Mouse (Mus musculus) adrenal gland, postnatal 4 days (tissue): Measurements from ENCODE around the gene Rtn4rl2. TPM values are rescaled to one million over a fixed set of nuclear protein-coding genes. Genes with fewer than 3 reads are reported as not detected.
A peak's percentile ranks its signal among the peaks of the same experiment; 100 is the strongest.
"Not testable (repeated sequence)": the region's sequence is repeated elsewhere in the genome, so short reads cannot be mapped to it uniquely, and the experiment has no call there.

ENCODE experiments used
- DNase-seq, 2 experiments: peaks; one replicate each; pipeline ENCODE4 v3.0.0; 2021 to 2022; ENCODE audit warnings: low spot score in 2 of 2, mixed read lengths in 2 of 2
- long read RNA-seq, 2 experiments: library from polyadenylated mRNA; stranded (forward); transcript quantifications; one replicate each; pipeline ENCODE4 v2.0.0; 2021
- total RNA-seq, 2 experiments: library from RNA; stranded (reverse); gene quantifications; 2 replicates each; pipeline ENCODE4 v1.2.3; 2021

The Rtn4rl2 gene
- 1 to 10 TPM; 2.2 to 3.4 TPM for total RNA-seq
- long read RNA-seq, experiment 1, transcript Rtn4rl2-203 (3 exons, 1,303 nt), result major isoform, 8 of 8 reads
- long read RNA-seq, experiment 1, partial matches to known transcripts, result 0 of 8 reads
- long read RNA-seq, experiment 1, other reads (novel, unspliced or antisense), result 0 of 8 reads
- long read RNA-seq, experiment 2, partial matches to known transcripts, result 0 of 4 reads
- long read RNA-seq, experiment 2, other reads (novel, unspliced or antisense), result 1 of 4 reads

DNA sequence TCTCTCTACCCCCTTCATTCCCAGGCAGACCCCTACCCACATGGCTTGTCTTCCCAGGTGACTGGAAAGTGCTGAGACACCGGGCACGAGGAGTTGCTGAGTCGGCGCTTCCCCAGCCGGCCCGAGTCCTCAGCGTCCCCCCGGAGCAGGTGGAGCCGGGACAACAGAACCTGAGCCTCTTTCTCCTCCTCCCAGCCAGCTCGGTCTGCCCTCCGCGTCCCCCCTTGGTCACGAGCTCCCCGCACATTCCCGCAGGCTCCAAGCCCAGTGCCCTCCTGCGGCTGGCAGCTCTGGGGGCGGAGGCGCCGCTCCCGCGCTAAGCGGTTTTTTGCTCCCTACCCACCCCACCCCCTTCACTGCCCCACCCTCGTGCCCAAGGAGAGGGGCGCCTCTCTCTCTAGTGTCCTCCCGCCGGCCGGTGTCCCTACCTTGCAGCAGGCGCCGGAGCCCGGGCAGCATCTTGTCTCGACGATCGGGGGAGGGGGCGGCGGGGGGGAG is at the start of gene Rtn4rl2:
Rtn4rl2 (minus strand) TSS at position 477 of the 498 bp plus-strand sequence.
- DNase-seq, result no peak

DNA sequence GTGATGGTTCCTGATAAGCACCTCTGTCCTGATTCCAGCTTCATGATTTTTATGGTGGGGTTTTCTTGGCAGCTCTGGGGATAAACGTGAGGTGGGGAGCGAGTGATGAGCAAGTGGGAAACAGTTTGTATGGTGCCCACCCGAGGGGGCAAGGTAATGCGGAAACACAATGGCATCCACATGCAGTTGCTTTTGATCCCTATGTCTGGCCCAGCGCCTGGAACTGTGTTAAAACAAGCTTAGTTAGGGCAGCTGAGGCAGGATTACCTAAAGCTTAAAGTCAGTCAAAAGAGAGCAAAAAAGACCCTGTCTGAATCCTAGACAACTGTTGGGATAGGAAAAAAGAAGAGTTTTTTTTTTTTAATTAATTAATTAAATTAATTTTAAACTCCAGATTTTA is 48.6 kb upstream of the Rtn4rl2 start:
- no peak for DNase-seq

DNA sequence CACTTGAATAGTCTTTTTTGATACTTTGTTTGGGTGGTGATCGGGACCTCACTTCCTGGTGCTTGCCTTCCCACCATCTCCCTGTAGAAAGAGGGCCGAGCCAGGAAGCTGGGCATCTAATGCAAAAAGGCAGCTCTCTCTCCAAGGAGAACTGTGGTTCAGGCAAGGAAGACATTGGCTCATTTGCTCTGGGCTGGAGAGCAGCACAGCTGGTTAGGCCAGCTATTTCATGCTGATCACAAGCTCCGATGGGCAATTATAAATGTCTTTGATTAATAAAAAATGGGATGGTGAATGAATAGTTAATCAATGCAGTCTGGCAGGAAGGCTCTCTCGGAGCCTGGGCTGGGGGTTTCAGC is 48.1 kb upstream of the Rtn4rl2 start:
- DNase-seq, result no peak

DNA sequence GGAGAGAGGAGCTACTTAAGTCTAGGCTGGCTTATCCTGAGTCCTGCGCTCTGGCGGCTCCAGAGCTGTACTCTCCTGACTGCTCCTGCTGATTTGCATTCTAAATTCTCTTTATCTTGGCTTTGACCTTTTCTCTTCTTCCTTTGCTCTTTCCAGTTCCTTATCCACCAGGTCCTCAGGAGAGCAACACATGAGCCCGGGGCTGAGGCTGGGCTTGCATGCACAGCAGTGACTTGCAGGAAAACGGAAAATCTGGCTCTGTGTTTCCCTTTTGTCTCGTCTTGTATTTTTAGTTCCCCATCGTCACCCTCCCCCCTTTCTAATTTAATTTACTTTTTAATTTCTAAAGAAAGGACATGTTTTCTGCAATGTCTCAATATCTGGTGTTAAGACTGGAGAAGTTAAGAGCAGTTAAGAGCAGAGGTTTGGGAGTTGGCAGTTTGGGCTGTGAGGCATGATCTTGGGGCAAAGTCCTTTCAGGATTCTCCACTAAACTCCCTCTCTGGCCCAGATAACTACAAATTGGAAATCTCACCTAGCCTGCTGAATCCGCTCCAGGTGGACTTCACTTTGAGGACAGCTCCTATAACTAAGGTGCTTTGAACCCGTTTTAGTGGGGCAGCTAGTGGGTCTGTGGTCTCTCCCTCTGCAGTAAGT is 47.6 kb upstream of the Rtn4rl2 start:
- no peak for DNase-seq

DNA sequence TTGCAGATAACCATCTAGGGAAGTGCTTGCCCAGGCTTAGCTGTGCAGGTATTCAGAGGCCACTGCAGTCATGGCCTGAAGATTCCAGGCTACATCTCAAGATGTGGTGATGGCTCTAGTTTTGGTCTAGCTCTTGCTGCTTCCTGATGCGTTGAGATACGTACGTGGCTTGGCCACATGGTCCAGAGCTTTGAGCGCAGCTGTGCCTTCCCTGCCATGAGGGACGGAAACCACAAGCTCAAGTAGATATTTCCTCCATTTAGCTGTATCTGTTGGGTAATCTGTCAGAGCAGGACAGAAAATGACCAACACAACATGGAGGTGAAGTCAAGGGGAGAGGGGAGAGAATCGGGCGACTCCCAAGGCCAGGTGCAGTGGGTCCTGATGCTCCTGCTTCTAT is 43.7 kb upstream of the Rtn4rl2 start:
- no peak for DNase-seq

DNA sequence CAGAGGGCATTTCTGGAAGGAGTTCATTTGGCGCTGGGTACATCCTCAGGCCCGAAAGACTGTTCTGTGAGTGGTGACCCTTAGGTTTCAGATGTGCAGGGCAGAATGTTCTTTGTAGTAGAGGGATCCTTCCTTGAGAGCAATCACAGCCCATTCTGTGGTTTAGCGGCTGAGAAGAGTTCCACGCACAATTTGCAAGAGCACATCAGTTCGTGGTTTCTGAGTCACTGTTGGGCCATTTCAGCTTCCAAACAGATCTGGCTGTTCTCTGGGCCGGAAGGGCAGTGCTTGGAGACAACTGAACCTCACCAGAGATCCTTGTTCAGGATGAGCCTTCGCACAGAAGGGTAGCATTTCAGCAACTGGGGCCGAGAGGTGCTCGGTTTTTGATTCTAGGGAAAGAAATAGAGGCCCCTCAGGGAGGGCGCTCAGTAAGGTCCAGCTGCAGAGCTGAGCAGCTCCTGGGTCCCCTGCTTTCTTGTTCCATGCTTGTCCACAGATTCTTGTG is 33.1 kb upstream of the Rtn4rl2 start:
- DNase-seq, result no peak

DNA sequence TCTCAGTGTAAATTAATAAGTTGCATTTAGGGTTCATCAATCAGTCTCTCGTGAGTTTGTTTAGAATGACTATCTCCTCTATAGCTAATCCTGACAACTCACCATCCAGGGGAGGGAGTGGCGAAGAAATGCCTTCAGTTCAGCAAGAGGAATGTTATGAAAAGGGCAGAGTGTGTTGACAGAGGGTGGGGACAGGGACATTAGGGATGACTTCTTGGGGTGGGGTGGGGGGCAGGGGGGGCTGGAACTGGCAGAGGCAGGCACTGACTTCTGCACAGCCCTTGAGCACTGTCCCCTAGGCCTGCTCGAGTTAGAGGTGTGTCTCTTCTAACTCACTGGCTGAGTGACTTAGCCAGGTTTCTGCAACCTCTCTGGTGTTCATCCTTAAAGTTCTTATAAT is 31.7 kb upstream of the Rtn4rl2 start:
- no peak for DNase-seq

DNA sequence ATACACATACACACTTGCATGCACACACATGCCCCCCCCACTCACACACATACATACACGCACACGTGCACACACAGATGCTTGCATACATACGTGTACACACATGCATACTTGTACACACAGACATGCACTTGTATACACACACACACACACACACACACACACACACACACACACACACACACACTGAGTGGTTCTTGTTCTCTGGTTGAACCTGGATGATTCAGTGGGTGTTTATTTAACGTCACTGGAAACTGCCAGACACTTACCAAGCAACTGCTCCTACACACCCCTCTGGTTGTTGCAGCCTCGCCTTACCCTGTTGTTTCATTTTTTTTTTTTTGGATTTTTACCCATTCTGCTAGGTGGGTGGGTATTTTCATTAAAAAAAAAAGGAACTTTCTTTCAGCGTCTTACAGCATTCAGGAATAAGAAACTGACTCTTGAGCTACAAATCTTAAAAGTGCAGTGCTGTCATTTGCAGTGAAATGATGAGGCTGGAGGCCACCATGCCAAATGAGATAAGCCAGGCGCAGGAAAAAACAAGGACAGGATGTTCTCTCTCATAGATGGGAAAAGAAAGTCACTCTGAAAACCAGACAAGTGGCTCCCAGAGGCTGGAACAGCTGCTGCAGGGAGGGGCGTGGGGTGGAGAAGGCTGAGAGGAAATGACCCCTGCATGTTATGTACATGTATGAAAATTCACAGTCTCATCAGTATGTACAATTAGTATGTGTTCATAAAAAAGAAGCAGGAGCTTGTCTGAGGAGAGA is 30.2 kb upstream of the Rtn4rl2 start:
- no peak for DNase-seq

DNA sequence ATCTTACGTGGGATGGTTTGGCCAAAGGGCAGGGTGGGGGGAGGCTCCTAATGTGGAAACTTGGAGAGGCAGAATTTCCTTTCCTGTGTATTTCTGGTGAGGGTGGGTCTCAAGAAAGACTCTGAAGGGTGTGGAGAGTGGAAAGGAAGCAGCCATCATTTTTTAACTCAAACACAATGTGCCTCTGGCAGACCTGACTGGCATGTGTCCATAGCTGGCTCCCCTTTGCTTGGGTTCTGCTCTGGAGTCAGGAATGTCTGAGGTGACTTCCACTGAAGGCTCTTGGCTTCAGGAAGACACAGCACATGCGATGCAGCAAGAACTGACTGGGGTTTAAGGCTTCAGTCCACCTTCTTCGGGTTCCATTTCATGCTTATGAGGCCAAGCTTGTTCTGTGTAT is 28.8 kb upstream of the Rtn4rl2 start:
- DNase-seq, result no peak

DNA sequence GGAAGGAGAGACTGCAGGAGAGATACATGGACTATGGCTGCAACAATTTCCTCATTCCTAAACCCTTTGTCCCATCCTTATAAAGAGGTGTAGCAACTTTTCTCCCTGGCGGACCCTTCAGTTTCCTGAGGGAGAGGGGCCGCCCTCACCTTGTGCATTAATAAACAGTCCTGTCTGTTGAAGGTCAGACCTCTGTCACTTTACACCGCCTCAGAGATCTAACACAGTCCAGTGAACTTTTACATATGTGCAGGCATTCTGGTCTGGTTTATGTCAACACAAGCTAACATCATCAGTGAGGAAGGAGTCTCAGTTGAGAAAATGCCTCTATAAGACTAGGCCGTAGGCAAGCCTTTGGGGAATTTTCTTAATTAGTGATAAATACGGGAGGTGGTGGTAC is 27.4 kb upstream of the Rtn4rl2 start:
- no peak for DNase-seq

DNA sequence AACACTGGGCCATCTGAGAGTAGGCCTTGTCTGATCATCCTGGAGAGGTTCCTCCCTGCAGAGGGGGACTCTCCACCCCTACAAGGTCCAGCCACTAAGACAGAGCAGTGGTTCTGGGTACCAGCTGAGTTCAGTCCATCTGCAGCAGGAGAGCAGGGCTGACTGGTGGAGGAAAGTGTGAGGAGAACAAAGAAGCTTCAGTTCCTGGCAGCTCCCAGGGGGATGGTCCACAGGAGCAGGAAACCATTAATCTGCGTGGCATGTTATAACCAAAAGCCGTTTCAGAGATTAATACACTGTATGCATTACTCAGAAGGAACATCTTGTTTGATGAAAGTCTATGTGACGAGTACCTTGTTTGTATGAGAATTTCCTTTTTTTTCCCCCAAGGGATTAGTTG is 26.2 kb upstream of the Rtn4rl2 start:
- DNase-seq, result no peak

DNA sequence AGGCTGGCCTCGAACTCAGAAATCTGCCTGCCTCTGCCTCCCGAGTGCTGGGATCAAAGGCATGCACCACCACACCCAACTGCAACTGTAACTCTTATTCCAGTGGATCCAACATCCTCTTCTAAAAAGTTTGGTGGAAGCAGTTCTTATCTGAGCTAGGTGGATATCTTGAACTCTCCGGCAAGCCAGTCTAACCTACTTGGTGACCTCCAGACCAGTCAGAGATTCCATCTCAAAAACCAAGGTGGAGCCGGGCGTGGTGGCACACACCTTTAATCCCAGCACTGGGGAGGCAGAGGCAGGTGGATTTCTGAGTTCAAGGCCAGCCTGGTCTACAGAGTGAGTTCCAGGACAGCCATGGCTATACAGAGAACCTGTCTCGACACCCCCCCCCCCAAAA is 10.2 kb upstream of the Rtn4rl2 start:
- DNase-seq, result not testable (repeated sequence)

DNA sequence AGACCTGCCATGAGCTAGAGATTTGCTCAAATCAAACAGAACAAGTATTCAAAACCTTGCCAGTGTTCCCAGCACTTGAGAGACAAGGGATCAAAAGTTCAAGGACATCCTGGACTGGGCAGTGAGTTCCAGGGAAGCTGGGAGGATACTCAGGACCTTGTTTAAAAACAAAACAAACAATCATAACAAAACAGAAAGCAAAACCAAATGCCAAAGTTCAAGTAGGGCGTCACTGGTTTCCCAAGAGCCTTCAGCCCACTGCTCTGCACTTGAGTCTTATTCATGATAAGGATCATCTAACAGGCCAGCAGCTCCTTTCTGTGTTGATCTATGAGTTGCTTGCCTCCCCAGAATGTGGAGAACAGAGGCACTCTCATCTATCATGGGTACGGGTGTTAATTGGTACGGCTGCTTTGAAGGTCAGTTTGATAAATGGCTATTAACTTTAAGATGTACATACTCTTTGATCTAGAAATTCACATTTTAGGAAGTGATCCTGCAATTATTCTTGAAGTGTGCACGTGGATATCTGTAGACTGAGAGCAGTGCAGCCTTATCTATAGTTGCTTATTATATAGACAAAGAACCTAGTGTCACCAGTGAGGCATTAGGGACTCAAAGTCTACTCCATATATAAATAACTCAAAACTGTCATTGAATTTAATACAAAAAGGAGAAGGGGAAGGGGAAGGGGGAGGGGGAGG is 9.1 kb upstream of the Rtn4rl2 start:
- no peak for DNase-seq

DNA sequence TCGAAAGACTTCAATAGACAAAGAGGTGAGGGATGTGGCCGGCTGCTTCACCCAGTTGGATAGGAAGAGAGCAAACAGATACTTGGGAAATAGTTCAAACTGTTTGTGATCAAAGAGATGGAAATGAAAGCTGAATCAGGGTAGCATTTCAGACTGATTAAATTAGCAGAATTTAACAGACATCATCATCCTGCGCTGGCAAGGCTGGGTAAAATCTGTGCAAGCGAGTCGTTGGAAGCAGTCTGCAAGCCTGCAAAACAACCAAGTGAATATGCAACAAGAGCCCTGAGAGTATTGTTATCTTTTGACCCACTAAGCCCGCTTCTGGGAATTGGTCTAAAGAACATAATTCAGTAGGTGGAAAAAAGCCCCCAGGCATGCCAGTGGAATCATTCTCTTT is 6.8 kb upstream of the Rtn4rl2 start:
- no peak for DNase-seq

DNA sequence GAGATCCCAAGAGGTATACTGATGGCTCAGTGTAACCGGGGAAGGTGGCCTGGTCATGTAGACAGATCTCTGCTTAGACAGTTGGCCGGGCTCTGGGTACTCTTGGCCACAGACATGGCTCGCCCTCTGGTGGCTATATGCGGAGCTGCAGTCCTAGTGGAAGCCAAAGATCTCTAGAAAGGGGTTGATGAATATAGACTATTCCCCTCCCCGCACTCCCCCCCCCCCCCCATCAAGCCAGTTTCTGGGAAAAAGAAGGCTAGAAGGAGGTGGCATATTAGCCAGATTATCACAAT is 3.5 kb upstream of the Rtn4rl2 start:
- DNase-seq, result peak in 1 of 2 experiments; percentile 58

DNA sequence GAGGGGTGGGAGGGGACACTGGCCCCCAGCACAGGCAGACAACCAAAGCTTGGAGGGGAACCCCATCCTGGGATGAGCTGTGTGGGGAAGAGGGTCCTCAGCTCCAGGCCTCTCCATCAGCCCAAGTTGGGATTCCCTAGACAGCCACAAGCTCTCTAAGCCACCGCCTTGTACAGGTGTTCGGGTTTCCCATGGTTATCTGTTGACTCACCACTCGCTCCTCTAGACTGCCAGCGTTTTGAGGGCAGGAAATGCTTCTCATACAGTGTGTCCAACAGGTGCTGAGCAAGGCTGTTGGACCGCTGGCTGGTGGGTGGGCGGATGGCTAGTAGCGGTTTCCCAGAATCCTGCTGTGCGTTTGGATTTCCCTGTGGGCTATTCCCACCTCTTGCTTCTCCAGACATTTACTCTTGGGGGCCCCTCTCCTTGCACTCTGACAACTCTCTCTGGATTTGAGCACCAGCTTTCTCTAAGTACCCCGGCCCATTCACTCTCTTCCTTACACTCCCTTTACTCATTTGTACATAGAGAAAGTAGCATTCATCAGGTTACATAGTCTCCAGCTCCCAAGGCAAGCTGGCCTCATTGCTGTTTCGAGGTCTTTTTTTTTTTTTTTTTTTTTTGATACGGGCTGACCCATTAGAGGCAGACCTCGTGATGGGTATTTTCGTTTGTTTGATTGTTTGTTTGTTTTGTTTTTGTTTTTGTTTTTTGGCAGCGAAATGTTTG is 3.0 kb upstream of the Rtn4rl2 start:
- no peak for DNase-seq

DNA sequence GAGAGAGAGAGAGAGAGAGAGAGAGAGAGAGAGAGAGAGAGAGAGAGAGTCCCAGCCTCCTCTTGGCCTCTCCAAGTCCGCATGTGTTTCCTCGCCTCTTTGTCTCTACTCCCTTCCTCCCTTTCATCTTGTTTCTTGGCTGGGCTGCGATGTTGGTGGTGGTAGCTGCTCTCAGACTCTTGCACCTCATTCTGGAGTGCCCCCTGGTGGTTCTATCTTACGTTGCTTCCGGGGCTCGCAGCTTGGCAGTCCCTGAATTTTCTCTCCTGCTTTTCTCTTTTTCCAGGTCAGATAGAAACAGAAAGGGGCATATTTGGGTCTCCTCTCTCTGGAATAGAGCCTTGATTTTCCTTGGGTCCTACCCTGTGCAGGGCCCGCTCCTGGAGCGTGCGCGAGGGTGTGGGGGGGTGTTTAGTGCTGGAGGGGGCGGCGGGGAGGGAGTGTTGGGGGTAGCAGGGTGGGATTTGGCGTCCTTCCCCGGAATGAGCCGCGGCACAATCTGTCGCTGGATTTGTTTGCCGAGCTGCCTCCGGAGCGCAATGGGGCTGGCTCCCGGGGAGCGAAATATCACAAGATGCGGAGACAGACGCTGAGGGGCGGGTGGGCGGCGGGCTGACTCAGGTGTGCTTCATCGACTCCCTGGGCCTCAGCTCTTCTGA is 2.3 kb upstream of the Rtn4rl2 start:
- no peak for DNase-seq

DNA sequence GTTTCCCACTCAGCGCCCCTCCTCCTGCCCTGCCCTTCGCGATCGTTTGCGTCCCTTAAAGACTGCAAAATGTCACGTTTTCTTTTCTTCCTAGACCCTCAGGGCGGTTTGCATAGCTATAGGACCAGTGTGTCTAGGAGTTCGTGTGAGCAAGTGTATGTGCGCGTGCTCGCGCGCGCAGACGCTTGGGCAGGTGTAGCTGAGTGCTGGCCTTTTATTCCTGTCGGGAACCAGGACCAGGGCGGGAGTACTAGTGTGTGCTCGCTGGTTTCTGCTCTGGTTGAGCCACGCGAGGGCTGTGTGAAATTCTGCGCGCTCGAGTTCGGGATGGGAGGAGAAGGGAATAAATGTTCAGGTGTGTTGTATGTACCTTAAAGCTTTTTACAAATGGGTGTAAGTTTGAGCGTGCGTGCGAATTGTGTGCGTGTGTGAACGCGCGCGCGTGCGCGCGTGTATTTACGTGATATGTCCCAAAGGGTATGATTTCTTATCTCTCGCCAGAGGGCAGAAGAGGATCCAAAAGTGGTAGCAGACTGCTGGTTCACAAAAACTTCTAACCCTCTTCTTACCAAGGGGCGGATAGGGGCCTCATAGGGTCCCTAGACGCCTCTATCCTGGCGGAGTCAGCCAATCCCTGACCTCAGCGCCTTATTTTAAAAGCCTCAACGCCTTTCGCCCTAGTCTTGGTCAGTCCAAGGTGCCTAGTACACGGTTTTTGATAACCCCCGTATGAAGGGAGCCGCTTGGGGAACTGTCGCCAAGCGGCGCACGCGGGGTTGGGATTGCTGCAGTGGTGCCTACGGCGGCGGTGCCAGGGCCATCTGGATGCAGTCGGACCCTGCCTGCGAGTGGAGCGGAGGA is 1.1 kb upstream of the Rtn4rl2 start:
- no peak for DNase-seq

DNA sequence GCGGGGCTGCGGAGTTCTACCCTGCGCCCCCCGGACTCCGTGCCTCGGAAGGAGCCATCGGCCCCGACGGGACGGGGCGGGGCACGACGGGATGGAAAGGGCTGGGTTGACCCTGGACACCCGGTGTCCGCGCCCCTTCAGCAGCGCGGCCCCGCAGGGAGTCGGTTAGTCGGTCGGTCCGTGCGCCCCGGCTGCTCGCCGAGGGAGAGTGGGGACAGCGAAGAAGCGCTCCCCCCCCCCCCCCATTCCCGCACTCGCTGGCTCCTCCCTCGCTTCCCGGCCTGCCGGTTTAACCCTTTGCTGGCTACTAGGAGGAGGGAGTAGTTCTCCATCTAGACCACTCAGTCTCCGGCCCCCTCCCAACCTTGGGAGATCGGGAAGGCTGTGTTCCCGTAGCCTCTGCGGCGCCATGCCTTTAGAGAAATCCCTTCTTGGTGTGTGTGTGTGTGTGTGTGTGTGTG is 341 bp upstream of the Rtn4rl2 start:
- peak in 1 of 2 experiments; percentile 7 for DNase-seq
